Mouse (Mus musculus): ENCODE measurements around the gene Slc6a9. TPM values are rescaled to one million over a fixed set of nuclear protein-coding genes. Genes with fewer than 3 reads are reported as not detected.

The Slc6a9 gene
- polyA plus RNA-seq, 1 experiment from 2014 or later = 18.4 TPM

DNA sequence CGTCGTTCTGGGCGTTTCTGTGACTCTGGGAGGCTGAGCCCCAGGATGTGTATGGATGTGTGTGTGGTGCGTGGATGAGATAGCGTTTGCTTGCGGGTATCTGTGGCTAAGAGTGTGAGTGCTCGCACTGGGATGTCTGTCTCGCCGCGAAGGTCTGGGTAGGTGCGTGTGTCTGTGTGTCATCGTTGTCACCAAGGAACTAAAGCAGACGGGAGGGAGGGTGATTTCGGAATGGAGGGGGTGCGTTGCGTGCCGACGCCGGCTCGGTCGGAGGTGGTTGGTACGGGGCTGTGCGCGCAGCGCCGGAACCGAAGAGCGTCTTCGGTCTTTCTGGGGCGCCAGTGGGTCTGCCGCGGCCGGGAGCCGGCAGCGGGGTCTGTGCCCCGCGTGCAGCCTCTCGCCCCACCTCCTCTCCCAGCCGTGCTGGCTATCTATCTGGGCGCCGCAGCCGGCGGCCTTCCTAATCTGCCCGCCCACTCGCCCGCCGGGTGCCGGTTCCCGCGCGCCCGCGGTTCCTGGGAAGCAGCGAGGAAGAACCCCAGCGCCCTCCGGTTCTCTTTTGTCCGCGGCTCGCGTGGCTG, 1.3 kb downstream of the Slc6a9 start:
- WGBS = under 1% methylated on average over 60 of the region's 60 CpGs
- ATAC-seq (ENCODE audit: low FRiP score, low TSS enrichment) (peak; percentile 21; the same call in 1 of the 2 replicates), DNase-seq (peak; percentile 75)
- Histone ChIP-seq H3K27ac (replicated peaks; ENCODE audit: low read depth, low read length) (peak overlapping the region; percentile 86), H3K4me1 (ENCODE audit: control insufficient read depth, insufficient read depth, low read length) (peaks cover 8% of the 10 kb centered on the region), H3K9ac (replicated peaks; ENCODE audit: low read length) (peak overlapping the region; percentile 66), H3K4me2 (ENCODE audit: low read length) (peak overlapping the region; percentile 74), H3K4me3 (replicated peaks; ENCODE audit: low read depth, low read length) (peak overlapping the region; percentile 55), H3K9me3 (ENCODE audit: control insufficient read depth, low read length) (no peaks in the 10 kb centered on the region), H3K36me3 (ENCODE audit: control insufficient read depth, insufficient read depth, low read length) (no peaks in the 10 kb centered on the region), H3K27me3 (ENCODE audit: control insufficient read depth, insufficient read depth, low read length) (no peaks in the 10 kb centered on the region)

DNA sequence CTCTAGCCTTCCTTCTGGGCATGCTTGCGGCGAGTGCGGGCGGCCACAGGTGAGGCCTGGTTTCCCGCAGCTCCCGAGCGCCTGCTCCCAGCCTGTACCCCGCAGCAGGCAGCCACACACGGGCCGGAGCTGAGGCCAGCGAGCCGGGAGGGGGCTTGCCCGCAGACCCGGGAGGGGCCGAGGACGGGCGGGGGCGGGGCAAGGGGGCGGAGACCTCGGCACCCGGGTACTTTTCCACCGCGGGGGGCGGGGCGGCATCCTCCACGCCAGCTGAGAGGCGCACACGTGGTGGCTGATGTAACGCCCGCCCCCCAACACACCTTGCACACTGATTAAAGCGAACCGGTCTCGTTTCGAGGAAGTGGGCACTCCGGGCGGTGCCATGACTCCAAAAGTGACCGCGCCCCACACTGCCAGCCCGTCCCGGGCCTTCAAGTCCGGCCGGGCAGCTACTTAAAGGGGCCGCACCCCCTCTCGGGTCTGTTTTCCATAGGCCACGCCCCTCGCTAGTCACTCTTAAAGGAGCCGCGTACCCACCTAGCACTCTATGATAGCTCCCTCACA, 2.0 kb downstream of the Slc6a9 start:
- Histone ChIP-seq H3K9ac (replicated peaks; ENCODE audit: low read length) (peak overlapping the region; percentile 66), H3K27me3 (ENCODE audit: control insufficient read depth, insufficient read depth, low read length) (no peaks in the 10 kb centered on the region), H3K4me3 (replicated peaks; ENCODE audit: low read depth, low read length) (peak overlapping the region; percentile 55), H3K9me3 (ENCODE audit: control insufficient read depth, low read length) (no peaks in the 10 kb centered on the region), H3K4me1 (ENCODE audit: control insufficient read depth, insufficient read depth, low read length) (peaks cover 8% of the 10 kb centered on the region), H3K36me3 (ENCODE audit: control insufficient read depth, insufficient read depth, low read length) (no peaks in the 10 kb centered on the region), H3K4me2 (ENCODE audit: low read length) (peak overlapping the region; percentile 74), H3K27ac (replicated peaks; ENCODE audit: low read depth, low read length) (peak overlapping the region; percentile 86)
- ATAC-seq (ENCODE audit: low FRiP score, low TSS enrichment) (peak; percentile 93), DNase-seq (peak; percentile 94)
- WGBS = under 1% methylated on average over 48 of the region's 48 CpGs

DNA sequence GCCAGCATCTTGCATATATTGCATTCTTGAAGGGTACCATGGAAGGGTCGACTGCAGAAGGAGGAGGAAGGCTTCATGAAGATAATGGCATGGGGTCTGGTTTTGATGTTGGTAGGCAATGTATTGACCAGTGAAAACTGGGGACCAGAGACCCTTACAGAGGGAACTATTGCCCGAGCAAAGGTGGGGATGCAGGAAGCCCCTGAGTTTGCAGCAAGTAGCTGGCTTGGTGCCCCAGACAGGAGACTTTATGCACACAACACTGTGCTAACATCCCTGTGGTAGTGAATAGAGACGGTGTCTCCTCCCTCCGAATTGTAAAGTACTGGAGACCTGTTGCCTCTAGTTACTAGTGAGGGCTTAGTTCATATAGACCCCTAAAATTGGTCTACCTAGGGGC, 3.0 kb downstream of the Slc6a9 start:
- Histone ChIP-seq H3K9me3 (ENCODE audit: control insufficient read depth, low read length) (no peaks in the 10 kb centered on the region), H3K4me1 (ENCODE audit: control insufficient read depth, insufficient read depth, low read length) (peaks cover 8% of the 10 kb centered on the region), H3K4me3 (replicated peaks; ENCODE audit: low read depth, low read length) (no peak overlapping the region), H3K27me3 (ENCODE audit: control insufficient read depth, insufficient read depth, low read length) (no peaks in the 10 kb centered on the region), H3K27ac (replicated peaks; ENCODE audit: low read depth, low read length) (no peak overlapping the region), H3K9ac (replicated peaks; ENCODE audit: low read length) (no peak overlapping the region), H3K4me2 (ENCODE audit: low read length) (0 out of 2 replicates have a peak overlapping the region, but pooled peaks have one; percentile 74), H3K36me3 (ENCODE audit: control insufficient read depth, insufficient read depth, low read length) (no peaks in the 10 kb centered on the region)
- DNase-seq = no peak
- ATAC-seq (ENCODE audit: low FRiP score, low TSS enrichment) = no peak
- 67% methylated on average over 4 of the region's 4 CpGs for WGBS

DNA sequence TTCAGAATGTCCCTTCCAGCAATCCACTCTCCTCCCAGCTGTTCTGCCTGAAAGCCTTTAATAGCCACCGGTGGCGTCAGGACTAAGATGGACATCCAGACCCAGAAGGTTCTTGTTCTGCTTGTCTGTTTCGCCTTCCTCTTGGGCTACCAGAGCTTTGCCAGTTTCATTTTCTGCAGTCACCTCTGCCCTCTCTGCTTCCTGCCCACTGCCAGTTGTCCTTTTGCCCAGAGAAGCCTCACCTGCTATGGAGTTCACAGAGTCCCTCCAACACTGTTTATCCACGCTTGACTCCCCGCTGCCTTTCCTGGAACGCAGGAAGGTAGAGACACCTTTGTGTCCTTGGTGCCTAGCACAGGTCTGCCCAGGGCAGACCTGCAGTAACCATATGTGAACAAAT, 5.1 kb downstream of the Slc6a9 start:
- H3K9me3 ChIP-seq (ENCODE audit: control insufficient read depth, low read length) = no peaks in the 10 kb centered on the region
- no peak overlapping the region for H3K4me3 ChIP-seq (replicated peaks; ENCODE audit: low read depth, low read length)
- H3K9ac ChIP-seq (replicated peaks; ENCODE audit: low read length) = no peak overlapping the region
- DNase-seq (no peak), ATAC-seq (ENCODE audit: low FRiP score, low TSS enrichment) (no peak)
- H3K4me1 ChIP-seq (ENCODE audit: control insufficient read depth, insufficient read depth, low read length) = peaks cover 6% of the 10 kb centered on the region
- WGBS = 76% methylated on average over 6 of the region's 6 CpGs
- H3K4me2 ChIP-seq (ENCODE audit: low read length) = no peak overlapping the region
- H3K27me3 ChIP-seq (ENCODE audit: control insufficient read depth, insufficient read depth, low read length) = no peaks in the 10 kb centered on the region
- no peaks in the 10 kb centered on the region for H3K36me3 ChIP-seq (ENCODE audit: control insufficient read depth, insufficient read depth, low read length)
- no peak overlapping the region for H3K27ac ChIP-seq (replicated peaks; ENCODE audit: low read depth, low read length)

- H3K4me1 ChIP-seq (ENCODE audit: control insufficient read depth, insufficient read depth, low read length) = no peaks in the 10 kb centered on the region; the same call in 1 of the 2 replicates
- no peak overlapping the region for H3K4me3 ChIP-seq (replicated peaks; ENCODE audit: low read depth, low read length)
- H3K4me2 ChIP-seq (ENCODE audit: low read length) = no peak overlapping the region
- ATAC-seq (ENCODE audit: low FRiP score, low TSS enrichment) (no peak), DNase-seq (no peak)
- H3K27ac ChIP-seq (replicated peaks; ENCODE audit: low read depth, low read length) = no peak overlapping the region
- H3K36me3 ChIP-seq (ENCODE audit: control insufficient read depth, insufficient read depth, low read length) = no peaks in the 10 kb centered on the region
- no peaks in the 10 kb centered on the region for H3K27me3 ChIP-seq (ENCODE audit: control insufficient read depth, insufficient read depth, low read length)
- 93% methylated on average over 5 of the region's 5 CpGs for WGBS
- H3K9ac ChIP-seq (replicated peaks; ENCODE audit: low read length) = no peak overlapping the region
- no peaks in the 10 kb centered on the region for H3K9me3 ChIP-seq (ENCODE audit: control insufficient read depth, low read length)
Observed at GRCm38 (mm10) chr4:117840821-117841220, 6.5 kb downstream of the Slc6a9 start.

DNA sequence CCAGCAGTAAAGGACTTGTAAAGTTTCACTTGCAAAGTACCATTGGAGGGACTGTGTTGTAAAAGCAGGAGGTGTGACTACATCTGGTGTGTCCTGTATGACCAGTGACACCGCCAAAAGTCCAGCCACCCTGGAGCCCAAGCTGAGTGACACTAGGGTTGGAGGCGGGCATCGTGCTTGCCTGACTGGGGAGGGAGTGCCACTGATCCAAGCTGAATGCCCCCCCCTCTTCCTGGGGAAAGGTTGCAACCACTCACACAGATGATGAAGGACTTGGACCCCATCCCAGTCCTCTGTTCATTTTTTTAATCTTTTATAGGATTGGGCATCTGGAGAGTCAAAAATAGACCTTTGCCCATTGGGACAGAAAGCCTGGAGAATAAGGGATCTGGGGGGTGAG, 7.3 kb downstream of the Slc6a9 start:
- no peaks in the 10 kb centered on the region for H3K9me3 ChIP-seq (ENCODE audit: control insufficient read depth, low read length)
- H3K36me3 ChIP-seq (ENCODE audit: control insufficient read depth, insufficient read depth, low read length) = no peaks in the 10 kb centered on the region
- ATAC-seq (ENCODE audit: low FRiP score, low TSS enrichment) (no peak), DNase-seq (no peak)
- H3K9ac ChIP-seq (replicated peaks; ENCODE audit: low read length) = no peak overlapping the region
- 90% methylated on average over 3 of the region's 3 CpGs for WGBS
- H3K27me3 ChIP-seq (ENCODE audit: control insufficient read depth, insufficient read depth, low read length) = no peaks in the 10 kb centered on the region
- no peak overlapping the region for H3K27ac ChIP-seq (replicated peaks; ENCODE audit: low read depth, low read length)
- H3K4me3 ChIP-seq (replicated peaks; ENCODE audit: low read depth, low read length) = no peak overlapping the region
- no peaks in the 10 kb centered on the region; the same call in 1 of the 2 replicates for H3K4me1 ChIP-seq (ENCODE audit: control insufficient read depth, insufficient read depth, low read length)
- H3K4me2 ChIP-seq (ENCODE audit: low read length) = no peak overlapping the region

- no peak for DNase-seq
- H3K4me2 ChIP-seq (ENCODE audit: low read length) = no peak overlapping the region
- H3K4me1 ChIP-seq (ENCODE audit: control insufficient read depth, insufficient read depth, low read length) = no peaks in the 10 kb centered on the region
- H3K27me3 ChIP-seq (ENCODE audit: control insufficient read depth, insufficient read depth, low read length) = no peaks in the 10 kb centered on the region
- H3K9ac ChIP-seq (replicated peaks; ENCODE audit: low read length) = no peak overlapping the region
- WGBS = 92% methylated on average over 5 of the region's 5 CpGs
- no peak overlapping the region for H3K4me3 ChIP-seq (replicated peaks; ENCODE audit: low read depth, low read length)
- no peaks in the 10 kb centered on the region for H3K36me3 ChIP-seq (ENCODE audit: control insufficient read depth, insufficient read depth, low read length)
- H3K9me3 ChIP-seq (ENCODE audit: control insufficient read depth, low read length) = no peaks in the 10 kb centered on the region
- H3K27ac ChIP-seq (replicated peaks; ENCODE audit: low read depth, low read length) = no peak overlapping the region
- no peak for ATAC-seq (ENCODE audit: low FRiP score, low TSS enrichment)
Observed at GRCm38 (mm10) chr4:117843101-117843500, 8.8 kb downstream of the Slc6a9 start.

DNA sequence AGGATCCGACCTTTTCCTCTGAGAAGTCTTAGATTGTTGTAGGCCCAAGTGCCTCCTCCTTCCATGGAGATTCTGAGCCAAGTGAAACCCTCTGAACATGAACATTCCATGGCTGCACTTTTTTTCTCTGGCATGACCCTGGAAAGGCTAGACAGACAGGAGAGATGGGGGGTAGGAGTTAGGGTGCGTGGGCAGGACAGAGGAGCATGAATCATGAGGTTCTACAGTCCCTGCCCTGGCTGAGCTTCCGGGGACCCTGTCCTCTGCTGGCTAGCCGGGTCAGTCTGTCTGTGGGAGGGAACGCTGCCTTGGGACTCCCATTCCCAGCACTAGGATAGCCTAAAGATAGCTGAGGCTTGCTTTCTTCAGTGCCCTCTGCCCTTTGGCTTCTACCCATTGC, 10.2 kb downstream of the Slc6a9 start:
- DNase-seq (no peak), ATAC-seq (ENCODE audit: low FRiP score, low TSS enrichment) (no peak)
- Histone ChIP-seq H3K9ac (replicated peaks; ENCODE audit: low read length) (no peak overlapping the region), H3K4me1 (ENCODE audit: control insufficient read depth, insufficient read depth, low read length) (peaks cover 9% of the 10 kb centered on the region; the same call in 1 of the 2 replicates), H3K36me3 (ENCODE audit: control insufficient read depth, insufficient read depth, low read length) (no peaks in the 10 kb centered on the region), H3K4me3 (replicated peaks; ENCODE audit: low read depth, low read length) (no peak overlapping the region), H3K4me2 (ENCODE audit: low read length) (no peak overlapping the region), H3K9me3 (ENCODE audit: control insufficient read depth, low read length) (no peaks in the 10 kb centered on the region), H3K27ac (replicated peaks; ENCODE audit: low read depth, low read length) (no peak overlapping the region), H3K27me3 (ENCODE audit: control insufficient read depth, insufficient read depth, low read length) (no peaks in the 10 kb centered on the region)
- WGBS = 88% methylated on average over 5 of the region's 5 CpGs

DNA sequence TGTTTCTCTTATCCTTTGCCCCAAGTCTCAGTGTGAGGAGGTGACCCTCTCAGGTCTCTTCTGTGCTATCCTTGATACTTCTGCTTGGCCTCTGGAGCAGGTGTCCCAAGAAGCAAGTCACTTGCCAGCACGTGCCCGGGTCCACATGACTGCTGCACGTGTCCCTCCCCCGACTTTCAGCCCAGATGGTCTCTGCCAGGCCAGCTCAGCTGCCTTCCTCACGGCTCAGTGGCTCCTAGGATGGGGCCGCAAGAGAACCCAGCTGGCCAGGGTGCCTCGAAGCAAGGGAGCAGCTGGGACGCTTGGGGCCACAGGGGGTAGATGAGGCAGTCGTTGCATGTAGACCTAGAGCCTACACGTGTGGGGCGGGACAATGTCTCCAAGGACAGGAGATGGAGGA, 11.0 kb downstream of the Slc6a9 start:
- no peaks in the 10 kb centered on the region for H3K9me3 ChIP-seq (ENCODE audit: control insufficient read depth, low read length)
- no peak for ATAC-seq (ENCODE audit: low FRiP score, low TSS enrichment)
- H3K4me3 ChIP-seq (replicated peaks; ENCODE audit: low read depth, low read length) = no peak overlapping the region
- no peaks in the 10 kb centered on the region for H3K36me3 ChIP-seq (ENCODE audit: control insufficient read depth, insufficient read depth, low read length)
- H3K9ac ChIP-seq (replicated peaks; ENCODE audit: low read length) = no peak overlapping the region
- no peak overlapping the region for H3K4me2 ChIP-seq (ENCODE audit: low read length)
- peaks cover 16% of the 10 kb centered on the region; the same call in 1 of the 2 replicates for H3K4me1 ChIP-seq (ENCODE audit: control insufficient read depth, insufficient read depth, low read length)
- no peaks in the 10 kb centered on the region for H3K27me3 ChIP-seq (ENCODE audit: control insufficient read depth, insufficient read depth, low read length)
- H3K27ac ChIP-seq (replicated peaks; ENCODE audit: low read depth, low read length) = no peak overlapping the region
- 62% methylated on average over 11 of the region's 11 CpGs for whole genome bisulfite sequencing
- no peak for DNase-seq
